Mouse (Mus musculus): Measurements from ENCODE around the gene 4930507D05Rik. TPM values are rescaled to one million over a fixed set of nuclear protein-coding genes. Genes with fewer than 3 reads are reported as not detected.

Gene 4930507D05Rik
- polyA plus RNA-seq (2012; rRNA removed) (0.33 TPM in 2 replicates), polyA plus RNA-seq (2014; fragmentation: Nextera tagmentation; extraction: Ambion mirVana) (0.29 and 0.39 TPM in 2 replicates)

GRCm38 (mm10) chr10:62449364-62450279, at the start of gene 4930507D05Rik, which contains the start of gene Supv3l1:
TSS of gene 4930507D05Rik (plus strand) at chr10:62449489.
TSS of gene Supv3l1 (minus strand) at chr10:62449738.
- peak within 1 kb of the TSS; percentile 99 for H3K4me3 ChIP-seq (replicated peaks; ENCODE audit: low read length)
- H3K4me1 ChIP-seq (ENCODE audit: control insufficient read depth, insufficient read depth, low read length): peaks cover 9% of the 10 kb centered on the region
- DNase-seq (ENCODE audit: low spot score): peak; percentile 92
- peak within 1 kb of the TSS; percentile 73 for H3K4me2 ChIP-seq (replicated peaks; ENCODE audit: low read depth, low read length, severe bottlenecking)
- no peaks in the 10 kb centered on the region for H3K9me3 ChIP-seq (ENCODE audit: control insufficient read depth, low read length)
- 0 out of 2 replicates have a peak, but pooled peaks have one; percentile 48 for TF ChIP-seq POLR2A (IDR thresholded peaks at IDR 0.05; ENCODE audit: borderline replicate concordance, extremely low read depth, insufficient read depth, insufficient read length)
- H3K27me3 ChIP-seq (ENCODE audit: control insufficient read depth, insufficient read depth, low read length): no peaks in the 10 kb centered on the region
- H3K9ac ChIP-seq (ENCODE audit: low read depth, low read length, severe bottlenecking): peak within 1 kb of the TSS; percentile 96
- peaks cover 32% of the 10 kb centered on the region for H3K36me3 ChIP-seq (ENCODE audit: control insufficient read depth, insufficient read depth, low read length)
- peak within 1 kb of the TSS; percentile 71 for H3K27ac ChIP-seq (replicated peaks; ENCODE audit: low read depth, low read length)
- peak; percentile 92 for ATAC-seq (ENCODE audit: low FRiP score, low read depth)
- WGBS: under 1% methylated on average over 68 of the region's 73 CpGs

GRCm38 (mm10) chr10:62401641-62402111, 47.6 kb upstream of the 4930507D05Rik start:
- H3K27ac ChIP-seq (replicated peaks; ENCODE audit: low read depth, low read length): no peak overlapping the region
- H3K4me3 ChIP-seq (replicated peaks; ENCODE audit: low read length): no peak overlapping the region
- 0 out of 2 replicates have a peak, but pooled peaks cover 2% of the 10 kb centered on the region for H3K4me1 ChIP-seq (ENCODE audit: control insufficient read depth, insufficient read depth, low read length)
- H3K4me2 ChIP-seq (replicated peaks; ENCODE audit: low read depth, low read length, severe bottlenecking): no peak overlapping the region
- DNase-seq (ENCODE audit: low spot score) (no peak), ATAC-seq (ENCODE audit: low FRiP score, low read depth) (no peak)
- 85% methylated on average over 19 of the region's 19 CpGs for WGBS
- TF ChIP-seq POLR2A (IDR thresholded peaks at IDR 0.05; ENCODE audit: borderline replicate concordance, extremely low read depth, insufficient read depth, insufficient read length): no peak
- H3K9ac ChIP-seq (ENCODE audit: low read depth, low read length, severe bottlenecking): no peak overlapping the region
- no peaks in the 10 kb centered on the region for H3K36me3 ChIP-seq (ENCODE audit: control insufficient read depth, insufficient read depth, low read length)
- H3K27me3 ChIP-seq (ENCODE audit: control insufficient read depth, insufficient read depth, low read length): no peaks in the 10 kb centered on the region
- H3K9me3 ChIP-seq (ENCODE audit: control insufficient read depth, low read length): no peaks in the 10 kb centered on the region

GRCm38 (mm10) chr10:62404901-62405300, 44.4 kb upstream of the 4930507D05Rik start:
- Histone ChIP-seq H3K4me3 (replicated peaks; ENCODE audit: low read length) (peak overlapping the region; percentile 17; the same call in 1 of the 2 replicates), H3K36me3 (ENCODE audit: control insufficient read depth, insufficient read depth, low read length) (no peaks in the 10 kb centered on the region), H3K27ac (replicated peaks; ENCODE audit: low read depth, low read length) (no peak overlapping the region), H3K4me1 (ENCODE audit: control insufficient read depth, insufficient read depth, low read length) (0 out of 2 replicates have a peak, but pooled peaks cover 2% of the 10 kb centered on the region), H3K4me2 (replicated peaks; ENCODE audit: low read depth, low read length, severe bottlenecking) (peak overlapping the region; percentile 37), H3K9ac (ENCODE audit: low read depth, low read length, severe bottlenecking) (no peak overlapping the region), H3K9me3 (ENCODE audit: control insufficient read depth, low read length) (no peaks in the 10 kb centered on the region), H3K27me3 (ENCODE audit: control insufficient read depth, insufficient read depth, low read length) (no peaks in the 10 kb centered on the region)
- TF ChIP-seq POLR2A (IDR thresholded peaks at IDR 0.05; ENCODE audit: borderline replicate concordance, extremely low read depth, insufficient read depth, insufficient read length): no peak
- ATAC-seq (ENCODE audit: low FRiP score, low read depth) (peak; percentile 84), DNase-seq (ENCODE audit: low spot score) (peak; percentile 59)
- 32% methylated on average over 14 of the region's 14 CpGs for WGBS

- ATAC-seq (ENCODE audit: low FRiP score, low read depth): 0 out of 2 replicates have a peak, but pooled peaks have one; percentile 57
Observed at GRCm38 (mm10) chr10:62410943-62411342, 38.3 kb upstream of the 4930507D05Rik start.

More at GRCm38 (mm10) chr10:62410943-62411342, 38.3 kb upstream of the 4930507D05Rik start:
- Histone ChIP-seq H3K9ac (ENCODE audit: low read depth, low read length, severe bottlenecking) (no peak overlapping the region), H3K4me3 (replicated peaks; ENCODE audit: low read length) (no peak overlapping the region), H3K27me3 (ENCODE audit: control insufficient read depth, insufficient read depth, low read length) (no peaks in the 10 kb centered on the region), H3K4me2 (replicated peaks; ENCODE audit: low read depth, low read length, severe bottlenecking) (no peak overlapping the region), H3K36me3 (ENCODE audit: control insufficient read depth, insufficient read depth, low read length) (no peaks in the 10 kb centered on the region), H3K27ac (replicated peaks; ENCODE audit: low read depth, low read length) (no peak overlapping the region), H3K9me3 (ENCODE audit: control insufficient read depth, low read length) (no peaks in the 10 kb centered on the region), H3K4me1 (ENCODE audit: control insufficient read depth, insufficient read depth, low read length) (0 out of 2 replicates have a peak, but pooled peaks cover 4% of the 10 kb centered on the region)
- TF ChIP-seq POLR2A (IDR thresholded peaks at IDR 0.05; ENCODE audit: borderline replicate concordance, extremely low read depth, insufficient read depth, insufficient read length): no peak
- WGBS: 14% methylated on average over 5 of the region's 5 CpGs
- DNase-seq (ENCODE audit: low spot score): peak; percentile 52
